Mouse (Mus musculus): Measurements from ENCODE around the gene Mylk4.

GRCm38 (mm10) chr13:32699376-32699775, 84.4 kb downstream of the Mylk4 start:
- TF ChIP-seq CTCF (IDR thresholded peaks at IDR 0.05; ENCODE audit: low read depth) (no peak), EP300 (IDR thresholded peaks at IDR 0.05; ENCODE audit: low read depth) (no peak)
